Mouse (Mus musculus) spleen, adult 2 months (tissue): ENCODE results near the gene Mtg2.

ENCODE experiments used
- CTCF ChIP-seq: fragments of 200-500 bp; IDR thresholded peaks from 2 replicates; pipeline ENCODE4 v1.5.1; 2011; ENCODE audit warnings: mild to moderate bottlenecking, inconsistent platforms; ENCODE audit not compliant: insufficient read depth, insufficient read length, insufficient replicate concordance; ENCODE audit errors: extremely low read depth
- POLR2A ChIP-seq: fragments of 200-500 bp; IDR thresholded peaks from 2 replicates; pipeline ENCODE4 v1.6.1; 2011; ENCODE audit warnings: low read depth, low read length, inconsistent platforms

GRCm38 (mm10) chr2:180050986-180051385 is 19.4 kb upstream of the Mtg2 start:
- TF ChIP-seq POLR2A (no peak), CTCF (peak; percentile 86; the same call in 1 of the 2 replicates)
